Mouse (Mus musculus) forebrain, embryonic 11.5 days (tissue): ENCODE data around the gene Dusp13. TPM values are rescaled to one million over a fixed set of nuclear protein-coding genes. Genes with fewer than 3 reads are reported as not detected.
A peak's percentile ranks its signal among the peaks of the same experiment; 100 is the strongest.

ENCODE experiments used
- ATAC-seq: fragments of 200-750 bp; cut with Nextera tagmentation; replicated peaks from 2 replicates; pipeline ENCODE4 v1.8.0; 2017; ENCODE audit warnings: moderate TSS enrichment; ENCODE audit not compliant: low FRiP score
- DNase-seq: peaks from one replicate; pipeline ENCODE4 v3.0.0-alpha.2; 2017; ENCODE audit warnings: low spot score
- H3K27ac ChIP-seq: fragments of 300-500 bp; sonication (generic); 2 replicates; pipeline ENCODE4 v1.5.1; 2014; ENCODE audit warnings: low read depth, low read length
- H3K27me3 ChIP-seq: fragments of 300-500 bp; sonication (generic); 2 replicates; pipeline ENCODE4 v1.6.1; 2014; ENCODE audit warnings: mild to moderate bottlenecking, low read length, mixed read lengths; ENCODE audit not compliant: control insufficient read depth, insufficient read depth
- H3K36me3 ChIP-seq: fragments of 300-500 bp; sonication (generic); 2 replicates; pipeline ENCODE4 v1.6.1; 2014; ENCODE audit warnings: mild to moderate bottlenecking, low read length, moderate library complexity, mixed read lengths; ENCODE audit not compliant: control insufficient read depth, insufficient read depth
- H3K4me1 ChIP-seq: fragments of 300-500 bp; sonication (generic); replicated peaks from 2 replicates; pipeline ENCODE4 v1.6.1; 2014; ENCODE audit warnings: low read length, mixed read lengths; ENCODE audit not compliant: control insufficient read depth, insufficient read depth
- H3K4me2 ChIP-seq: fragments of 300-500 bp; sonication (generic); 2 replicates; pipeline ENCODE4 v1.6.1; 2014; ENCODE audit warnings: low read depth, mild to moderate bottlenecking, low read length, moderate library complexity, mixed read lengths; ENCODE audit not compliant: severe bottlenecking
- H3K4me3 ChIP-seq: fragments of 300-500 bp; sonication (generic); 2 replicates; pipeline ENCODE4 v1.5.1; 2014; ENCODE audit warnings: low read depth, low read length
- H3K9ac ChIP-seq: fragments of 300-500 bp; sonication (generic); 2 replicates; pipeline ENCODE4 v1.6.1; 2014; ENCODE audit warnings: low read length
- H3K9me3 ChIP-seq: fragments of 300-500 bp; sonication (generic); 2 replicates; pipeline ENCODE4 v1.6.1; 2016; ENCODE audit warnings: low read length, mixed read lengths; ENCODE audit not compliant: control insufficient read depth
- WGBS: fragments of 180-500 bp; shearing (Covaris S2); extraction: QIAGEN DNeasy Blood & Tissue Kit; methylation state at CpG from one replicate; pipeline ENCODE4 v1.1.7; 2014; 5-methylcytosine and 5-hydroxymethylcytosine counted together
- polyA plus RNA-seq: library from polyadenylated mRNA; unstranded; fragments of >200 nt; fragmentation: Nextera tagmentation; extraction: Ambion mirVana; gene quantifications from 2 replicates; pipeline ENCODE4 v1.2.1, GENCODE M21; 2014

Dusp13 gene
- polyA plus RNA-seq, 1 experiment from 2014 or later: not detected

DNA sequence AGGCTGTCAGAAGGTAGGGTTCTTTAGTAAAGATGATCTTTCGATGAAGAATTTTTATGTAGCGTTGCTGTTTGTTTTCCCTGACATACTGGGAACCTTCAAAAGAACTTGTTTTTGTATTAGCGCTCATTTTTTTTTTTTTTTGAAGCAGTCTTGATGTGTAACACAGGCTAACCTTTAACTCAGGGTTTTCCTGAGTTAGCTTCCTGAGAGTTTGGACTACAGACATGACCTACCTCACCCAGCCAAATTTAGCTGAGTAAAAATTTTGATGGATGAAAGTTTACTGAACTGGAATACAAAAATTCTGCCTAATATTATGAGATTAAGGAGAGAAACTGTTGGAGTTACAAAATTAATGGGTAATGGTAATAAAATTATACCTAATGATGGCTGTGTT, 1.4 kb upstream of the Dusp13 start:
- Histone ChIP-seq H3K27me3 (no peaks in the 10 kb centered on the region), H3K4me3 (no peak overlapping the region), H3K36me3 (no peaks in the 10 kb centered on the region), H3K27ac (no peak overlapping the region), H3K4me2 (no peak overlapping the region), H3K4me1 (no peaks in the 10 kb centered on the region), H3K9ac (no peak overlapping the region), H3K9me3 (no peaks in the 10 kb centered on the region)
- ATAC-seq (no peak), DNase-seq (no peak)
- 90% methylated on average over 3 of the region's 3 CpGs for WGBS

DNA sequence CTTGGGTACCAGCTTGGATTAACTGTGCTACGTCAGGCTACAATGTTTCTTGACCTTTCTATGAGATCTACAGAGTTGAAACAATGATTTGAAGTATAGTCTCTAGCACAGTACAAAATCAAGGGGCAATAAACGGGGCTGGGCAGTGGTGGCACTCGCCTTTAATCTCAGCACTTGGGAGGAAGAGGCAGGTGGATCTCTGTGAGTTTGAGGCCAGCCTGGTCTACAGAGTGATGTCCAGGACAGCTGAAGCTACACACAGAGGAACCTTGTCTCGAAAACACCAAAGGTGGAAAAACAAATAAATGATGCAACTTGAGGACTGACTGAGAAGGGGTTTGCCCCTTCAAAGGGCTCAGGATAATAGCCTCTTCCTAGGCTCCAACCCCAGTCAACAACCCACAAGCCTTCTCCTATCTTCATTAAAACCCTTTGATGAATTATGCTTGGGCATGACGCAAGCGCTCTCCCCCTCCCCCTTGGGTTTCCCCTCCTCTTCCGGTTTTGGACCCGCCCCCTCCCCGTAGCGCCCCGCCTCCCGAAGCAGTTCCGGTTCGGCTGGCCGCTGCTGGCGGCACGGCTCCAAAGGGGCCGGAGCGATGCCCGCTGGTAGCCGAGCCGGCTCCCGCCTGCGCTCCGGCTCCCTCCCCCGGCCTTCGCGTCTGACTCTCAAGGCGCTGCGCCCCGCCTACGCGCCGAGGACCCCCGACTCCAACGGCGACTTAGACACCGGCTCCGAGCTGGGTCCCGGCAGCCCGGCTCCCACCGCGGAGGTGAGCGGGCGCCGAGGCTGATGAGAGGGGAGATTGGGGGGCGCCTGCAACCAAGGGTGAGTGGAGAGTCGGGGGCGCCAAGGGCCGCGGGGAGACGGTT, 737 bp downstream of the Dusp13 start, which contains the start of gene Samd8:
Gene Samd8 (plus strand): TSS at position 524 of the 873 bp plus-strand sequence.
- Histone ChIP-seq H3K27me3 (no peaks in the 10 kb centered on the region), H3K9ac (peak within 1 kb of the TSS; percentile 89), H3K4me1 (no peaks in the 10 kb centered on the region), H3K4me3 (peak within 1 kb of the TSS; percentile 97), H3K36me3 (no peaks in the 10 kb centered on the region), H3K4me2 (peak within 1 kb of the TSS; percentile 72), H3K27ac (peak within 1 kb of the TSS; percentile 82), H3K9me3 (no peaks in the 10 kb centered on the region)
- WGBS: 6% methylated on average over 50 of the region's 52 CpGs
- peak; percentile 85 for ATAC-seq
- DNase-seq: peak; percentile 94

DNA sequence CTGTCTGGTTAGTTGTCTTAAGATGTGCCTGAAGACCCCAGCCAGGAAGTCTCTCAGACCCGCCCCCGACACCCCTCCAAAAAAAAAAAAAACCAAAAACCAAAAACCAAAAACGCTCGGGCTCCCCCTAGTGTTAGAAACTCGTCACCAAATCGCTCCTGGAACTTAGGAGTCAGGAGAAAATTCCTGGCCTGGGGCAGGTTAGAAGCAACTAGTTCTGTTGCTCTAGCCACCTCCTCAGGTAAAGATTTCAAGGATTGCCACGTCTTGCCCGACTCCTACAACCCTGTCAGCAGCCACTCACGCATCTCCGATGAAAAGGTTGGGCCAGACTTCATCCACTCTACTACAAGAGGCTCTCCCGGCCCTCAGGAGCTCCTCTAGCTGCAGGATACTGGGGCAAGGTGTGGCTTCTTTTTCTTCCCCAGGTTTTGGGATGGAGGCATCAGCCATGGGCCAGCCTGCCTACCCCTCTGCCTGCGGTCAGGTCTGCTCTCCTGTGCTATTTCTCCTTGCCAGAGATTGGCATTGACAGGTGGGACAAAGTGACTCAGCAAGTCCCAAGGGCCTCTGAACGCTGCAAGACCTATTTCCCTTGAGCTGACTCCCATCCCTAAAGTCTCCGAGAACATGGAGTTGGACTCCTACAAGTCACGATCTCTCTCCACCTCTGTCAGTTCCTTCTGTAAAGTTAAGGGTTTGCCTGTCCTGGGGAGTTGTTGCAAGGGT, 2.7 kb downstream of the Dusp13 start:
- no peaks in the 10 kb centered on the region for H3K4me1 ChIP-seq

DNA sequence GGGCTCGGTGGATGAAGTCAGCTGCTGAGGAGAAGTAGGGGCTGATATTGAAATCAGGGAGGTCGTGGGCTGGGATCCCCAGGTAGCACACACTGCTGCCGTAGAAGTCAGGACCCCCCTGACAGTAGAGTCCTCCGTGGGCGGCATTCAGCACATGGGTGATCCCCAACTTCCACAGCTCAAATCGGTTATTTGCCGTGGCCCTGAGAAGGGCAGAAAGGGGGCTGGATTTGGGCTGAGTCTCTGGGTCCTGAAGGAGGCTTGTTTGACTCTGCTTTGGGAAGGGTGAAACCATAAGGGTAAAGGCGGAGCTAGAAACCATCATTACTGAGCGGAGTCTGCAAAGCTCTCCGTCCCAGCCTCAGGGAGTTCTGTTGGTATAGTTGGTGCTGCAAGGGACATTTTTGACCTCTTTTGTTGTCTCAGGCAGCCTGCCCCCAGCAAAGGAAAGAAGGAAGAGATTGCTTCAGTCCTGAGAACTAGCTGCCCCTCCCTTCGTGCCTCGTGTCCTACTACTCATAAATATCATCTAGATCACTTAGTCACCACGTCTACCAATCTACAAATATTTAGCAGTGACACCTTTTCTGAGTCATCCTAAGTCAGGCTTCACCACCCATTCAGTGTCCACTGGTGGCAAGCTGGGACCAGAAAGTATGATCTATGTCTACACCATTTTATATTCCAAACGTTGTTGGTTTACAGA, 3.4 kb downstream of the Dusp13 start:
- no peaks in the 10 kb centered on the region for H3K9me3 ChIP-seq
- no peaks in the 10 kb centered on the region for H3K27me3 ChIP-seq
- H3K36me3 ChIP-seq: no peaks in the 10 kb centered on the region
- DNase-seq (no peak), ATAC-seq (no peak)
- no peak overlapping the region for H3K9ac ChIP-seq
- 76% methylated on average over 14 of the region's 14 CpGs for WGBS
- H3K4me1 ChIP-seq: no peaks in the 10 kb centered on the region
- H3K4me2 ChIP-seq: no peak overlapping the region
- no peak overlapping the region for H3K4me3 ChIP-seq
- H3K27ac ChIP-seq: no peak overlapping the region

More for the DNA sequence above, 2.7 kb downstream of the Dusp13 start:
- no peak overlapping the region for H3K27ac ChIP-seq
- ATAC-seq (no peak), DNase-seq (peak; percentile 63)
- no peaks in the 10 kb centered on the region for H3K36me3 ChIP-seq
- no peak overlapping the region for H3K4me3 ChIP-seq
- 41% methylated on average over 15 of the region's 15 CpGs for WGBS
- no peak overlapping the region for H3K9ac ChIP-seq
- no peaks in the 10 kb centered on the region for H3K9me3 ChIP-seq
- no peak overlapping the region for H3K4me2 ChIP-seq
- H3K27me3 ChIP-seq: no peaks in the 10 kb centered on the region

DNA sequence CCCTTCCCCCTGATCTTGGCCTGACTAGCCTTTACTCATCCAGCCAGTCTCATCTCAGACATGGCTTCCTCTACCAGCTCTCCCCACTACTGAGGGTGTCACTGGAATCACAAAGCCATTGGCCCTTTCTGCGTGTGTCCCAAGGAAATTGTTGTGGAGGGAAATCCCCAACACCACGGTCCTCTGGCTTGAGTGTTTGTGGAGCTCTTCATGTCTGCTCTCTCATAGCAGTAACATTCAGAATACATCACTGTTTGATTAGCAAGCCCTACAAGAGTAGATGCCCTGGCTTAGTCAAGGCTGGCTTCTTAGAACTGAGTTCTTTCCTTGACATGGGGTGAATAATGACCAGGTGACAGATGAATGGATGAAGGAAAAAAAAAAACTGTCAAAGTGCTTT, 4.1 kb downstream of the Dusp13 start:
- Histone ChIP-seq H3K27me3 (no peaks in the 10 kb centered on the region), H3K4me1 (no peaks in the 10 kb centered on the region), H3K4me3 (no peak overlapping the region), H3K9ac (no peak overlapping the region), H3K36me3 (no peaks in the 10 kb centered on the region), H3K27ac (no peak overlapping the region), H3K4me2 (no peak overlapping the region), H3K9me3 (no peaks in the 10 kb centered on the region)
- WGBS: 84% methylated on average over 2 of the region's 2 CpGs
- DNase-seq (no peak), ATAC-seq (no peak)

DNA sequence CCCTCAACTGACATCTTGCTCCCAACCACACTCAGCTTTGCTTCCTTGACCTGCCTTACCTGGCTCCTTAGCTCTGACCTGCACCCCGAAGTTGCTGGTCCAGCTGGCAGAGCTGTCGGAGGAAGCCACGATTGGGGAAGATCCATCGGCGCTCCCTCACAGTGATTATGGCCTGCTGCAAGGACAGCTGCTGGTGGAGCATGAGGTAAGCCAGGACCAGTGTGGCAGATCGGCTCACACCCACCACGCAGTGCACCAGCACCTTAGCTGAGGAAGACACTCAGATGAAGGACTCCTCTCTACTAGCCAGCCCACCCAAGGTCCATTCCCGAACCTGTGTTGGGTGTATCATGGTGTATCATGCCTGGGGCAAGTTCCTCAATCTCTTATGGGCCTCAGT, 4.7 kb downstream of the Dusp13 start:
- H3K27ac ChIP-seq: no peak overlapping the region
- WGBS: 91% methylated on average over 8 of the region's 8 CpGs
- H3K4me2 ChIP-seq: no peak overlapping the region
- no peak overlapping the region for H3K9ac ChIP-seq
- ATAC-seq: no peak
- H3K27me3 ChIP-seq: no peaks in the 10 kb centered on the region
- H3K4me3 ChIP-seq: no peak overlapping the region
- no peaks in the 10 kb centered on the region for H3K4me1 ChIP-seq
- H3K9me3 ChIP-seq: no peaks in the 10 kb centered on the region
- DNase-seq: no peak
- H3K36me3 ChIP-seq: no peaks in the 10 kb centered on the region

DNA sequence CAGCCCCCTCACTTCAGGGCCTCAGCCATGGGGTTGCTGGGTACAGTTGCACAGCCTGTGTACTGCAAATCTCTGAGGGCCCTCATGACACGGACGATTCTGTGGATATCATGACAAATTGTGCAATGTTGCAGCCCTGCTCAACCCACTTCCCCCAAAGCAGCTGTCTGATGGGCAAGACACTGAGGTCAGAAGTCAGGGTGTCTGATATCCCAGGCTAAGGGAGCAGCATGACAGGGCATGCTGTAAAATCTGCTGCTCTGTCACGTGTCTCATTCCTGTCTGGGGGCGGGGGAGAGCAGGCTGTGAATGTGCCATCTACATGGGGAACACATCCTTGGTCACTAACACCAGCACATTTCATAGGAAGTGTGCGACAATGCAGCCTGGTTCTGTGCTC, 5.8 kb downstream of the Dusp13 start:
- H3K4me3 ChIP-seq: no peak overlapping the region
- no peak for ATAC-seq
- H3K36me3 ChIP-seq: no peaks in the 10 kb centered on the region
- no peak overlapping the region for H3K4me2 ChIP-seq
- H3K4me1 ChIP-seq: no peaks in the 10 kb centered on the region
- H3K27me3 ChIP-seq: no peaks in the 10 kb centered on the region
- no peak overlapping the region for H3K9ac ChIP-seq
- no peak overlapping the region for H3K27ac ChIP-seq
- no peaks in the 10 kb centered on the region for H3K9me3 ChIP-seq
- WGBS: 86% methylated on average over 5 of the region's 5 CpGs
- DNase-seq: no peak

DNA sequence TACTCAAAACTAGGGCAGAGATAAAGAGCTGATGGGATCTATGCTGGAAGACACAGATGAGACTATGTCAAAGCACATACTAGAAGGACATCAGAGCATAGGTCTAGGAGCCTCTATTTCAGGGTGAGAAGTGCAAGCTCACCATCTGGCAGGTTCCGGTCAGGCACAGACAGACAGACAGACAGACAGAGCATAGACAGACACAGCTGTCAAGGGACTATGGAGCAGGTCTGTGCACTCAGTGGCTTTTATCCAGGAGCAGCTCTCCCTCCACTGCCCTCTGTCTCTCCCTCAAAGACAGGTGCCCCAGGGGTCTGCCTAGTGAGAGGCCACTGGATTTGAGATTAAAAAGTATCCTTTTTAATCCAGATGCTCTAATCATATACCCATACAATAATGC, 6.8 kb downstream of the Dusp13 start:
- no peaks in the 10 kb centered on the region for H3K4me1 ChIP-seq
- DNase-seq: no peak
- H3K27ac ChIP-seq: no peak overlapping the region
- ATAC-seq: no peak
- H3K4me2 ChIP-seq: no peak overlapping the region
- H3K36me3 ChIP-seq: no peaks in the 10 kb centered on the region
- 93% methylated on average over 1 of the region's 1 CpGs for WGBS
- H3K4me3 ChIP-seq: no peak overlapping the region
- no peak overlapping the region for H3K9ac ChIP-seq
- H3K27me3 ChIP-seq: no peaks in the 10 kb centered on the region
- no peaks in the 10 kb centered on the region for H3K9me3 ChIP-seq
